Mouse (Mus musculus): ENCODE results near the gene Adamtsl3.
A peak's percentile ranks its signal among the peaks of the same experiment; 100 is the strongest.

Adamtsl3 gene

DNA sequence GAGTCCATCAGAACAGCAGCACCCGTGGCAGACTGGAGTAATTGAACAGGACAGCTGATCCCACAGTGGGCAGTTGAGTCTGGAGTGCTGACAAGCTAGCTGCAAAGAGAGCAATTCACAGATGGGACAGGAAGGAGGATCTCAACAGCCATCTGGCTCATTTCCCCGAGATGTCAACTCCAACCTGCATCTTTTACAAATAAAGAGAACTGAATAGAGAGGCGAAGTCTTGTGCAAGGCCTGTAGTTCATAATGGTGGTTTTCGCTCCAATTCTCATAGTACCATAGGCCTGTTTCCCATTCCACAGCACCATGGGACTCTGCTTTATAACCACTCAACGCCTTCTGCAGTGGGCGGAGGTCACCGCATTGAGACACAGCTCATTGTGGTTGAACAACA lies 195.9 kb downstream of the Adamtsl3 start:
- DNase-seq, result peak; percentile 69

DNA sequence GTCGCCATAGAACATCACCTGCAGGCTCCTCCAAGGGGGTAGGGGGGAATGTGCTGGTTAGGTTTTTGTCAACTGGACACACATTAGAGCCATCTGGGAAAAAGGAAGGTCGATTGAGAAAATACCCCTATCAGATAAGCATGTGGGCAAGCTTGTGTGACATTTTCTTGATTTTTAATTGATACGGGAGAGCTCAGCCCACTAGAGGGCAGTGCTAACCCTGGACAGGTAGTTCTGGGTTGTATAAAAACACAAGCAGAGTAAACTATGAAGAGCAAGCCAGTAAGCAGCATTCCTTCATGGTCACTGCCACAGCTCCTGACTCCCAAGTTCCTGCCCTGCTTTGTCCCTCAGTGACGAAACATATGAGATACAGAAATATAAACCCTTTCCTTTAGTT lies 197.7 kb downstream of the Adamtsl3 start:
- peak; percentile 36 to 40 for DNase-seq

DNA sequence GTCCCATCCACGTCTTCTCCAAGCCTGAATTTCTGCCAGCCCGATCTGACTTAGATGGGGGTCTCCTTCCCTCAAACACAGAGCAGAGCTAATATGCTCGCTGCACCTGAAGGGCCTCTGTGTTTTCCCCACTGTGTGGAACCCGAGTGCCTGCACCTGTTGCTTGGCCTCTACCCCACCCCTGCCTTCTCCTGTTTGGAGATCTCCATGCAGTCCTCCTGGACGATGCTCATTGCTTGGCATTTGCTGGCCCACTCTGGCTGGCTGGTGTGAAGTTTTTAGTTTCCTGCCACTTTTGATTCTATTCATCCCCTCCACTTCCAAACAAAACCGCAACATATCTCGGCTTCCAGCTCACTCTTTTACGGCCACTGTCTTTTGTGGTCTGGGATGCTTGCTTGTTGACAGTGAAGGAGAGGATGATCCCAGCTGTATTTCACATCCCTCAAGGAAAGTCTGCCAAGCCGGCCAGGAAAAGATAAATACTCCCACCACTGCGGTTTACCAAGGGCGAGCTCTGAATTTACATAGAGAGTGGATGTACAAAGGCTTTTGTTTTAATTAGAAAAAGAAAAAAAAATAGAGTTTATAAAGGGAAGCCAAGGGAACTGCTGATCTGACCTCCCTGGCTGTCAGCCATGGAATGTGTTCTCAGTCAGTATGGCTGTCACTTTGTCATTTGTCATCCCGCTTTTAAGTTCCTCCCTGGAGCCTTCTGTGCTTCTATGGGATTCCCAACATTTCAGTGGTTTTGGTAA lies 198.4 kb downstream of the Adamtsl3 start:
- peak; percentile 16 to 21 for DNase-seq

DNA sequence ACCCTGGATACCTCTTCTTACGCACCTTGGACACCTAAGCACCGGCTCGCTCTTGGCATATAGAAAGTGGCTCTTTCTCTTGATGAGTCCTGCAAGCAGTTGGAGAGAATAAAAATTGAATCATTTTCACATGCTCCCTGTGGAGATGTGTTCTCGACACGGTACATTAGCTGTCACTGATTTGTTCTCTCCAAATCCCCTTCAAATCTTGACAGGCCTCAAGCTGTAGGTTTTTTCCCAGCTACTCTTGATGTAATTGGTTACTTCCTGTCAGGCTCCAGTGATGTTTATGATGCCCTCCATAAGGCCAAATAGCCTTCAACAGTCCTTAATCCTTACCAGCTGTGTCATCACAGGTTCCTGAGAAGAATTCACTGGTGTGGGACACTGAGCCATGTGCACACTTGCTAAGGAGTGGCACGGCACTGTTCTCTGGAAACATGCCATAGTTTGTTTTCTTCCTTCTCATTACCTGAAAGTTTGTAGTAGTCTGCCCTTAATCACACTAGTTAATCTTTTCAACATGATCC lies 209.0 kb downstream of the Adamtsl3 start:
- DNase-seq, result no peak

DNA sequence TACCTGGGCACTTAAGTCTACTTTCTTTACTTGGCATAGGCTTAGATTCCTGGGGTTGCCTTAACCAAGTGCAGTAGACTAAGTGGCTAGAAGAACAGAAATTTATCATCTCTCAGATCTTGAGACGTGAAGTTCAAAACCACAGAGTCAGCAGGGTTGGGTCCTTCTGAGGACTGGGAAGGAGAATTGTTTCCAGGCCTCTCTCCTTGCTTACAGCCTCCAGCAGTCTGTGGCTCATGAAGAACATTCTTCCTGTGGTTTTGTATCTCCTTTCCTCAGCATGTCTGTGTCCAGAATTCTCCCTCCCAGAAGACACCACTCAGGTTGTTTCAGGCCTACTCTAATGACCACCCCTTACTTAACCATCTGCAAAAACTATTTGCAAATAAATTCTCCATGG lies 216.5 kb downstream of the Adamtsl3 start:
- no peak for DNase-seq

DNA sequence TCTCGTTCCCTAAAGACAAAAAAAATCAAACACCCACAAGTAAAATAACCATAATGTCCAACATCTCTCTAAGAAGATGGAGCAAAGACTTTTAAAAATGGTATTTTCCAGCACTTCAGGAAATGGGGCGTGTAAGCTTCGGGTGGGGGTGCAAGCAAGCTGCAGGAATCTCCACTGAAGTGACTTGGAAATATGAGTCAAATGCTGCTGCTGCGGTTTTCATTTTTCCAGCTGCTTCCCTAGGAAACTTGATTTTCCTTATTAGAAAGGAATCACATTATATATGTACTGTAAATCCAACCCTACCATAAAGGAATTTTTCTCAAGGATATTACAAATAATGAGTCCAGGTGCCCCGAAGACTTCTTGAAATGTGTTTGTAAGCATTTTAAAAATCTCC lies 220.3 kb downstream of the Adamtsl3 start:
- DNase-seq, result no peak

DNA sequence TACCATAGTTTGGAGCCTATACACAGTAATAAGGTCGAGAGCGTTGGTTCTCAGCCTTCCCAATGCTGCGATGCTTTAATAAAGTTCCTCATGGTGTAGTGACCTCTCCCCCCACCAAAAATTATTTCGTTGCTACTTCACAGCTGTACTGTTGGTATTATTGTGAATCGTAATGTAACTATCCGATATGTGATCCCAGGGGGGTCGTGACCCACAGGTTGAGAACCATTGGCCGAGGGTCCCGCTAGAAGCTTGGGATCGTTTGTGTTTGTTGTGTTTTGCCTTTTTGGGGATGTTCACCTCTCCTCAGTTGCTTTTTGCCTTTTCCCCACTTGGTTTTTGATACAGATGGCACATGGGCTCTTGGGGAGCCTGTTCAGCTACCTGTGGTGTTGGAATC lies 220.9 kb downstream of the Adamtsl3 start:
- no peak for DNase-seq

DNA sequence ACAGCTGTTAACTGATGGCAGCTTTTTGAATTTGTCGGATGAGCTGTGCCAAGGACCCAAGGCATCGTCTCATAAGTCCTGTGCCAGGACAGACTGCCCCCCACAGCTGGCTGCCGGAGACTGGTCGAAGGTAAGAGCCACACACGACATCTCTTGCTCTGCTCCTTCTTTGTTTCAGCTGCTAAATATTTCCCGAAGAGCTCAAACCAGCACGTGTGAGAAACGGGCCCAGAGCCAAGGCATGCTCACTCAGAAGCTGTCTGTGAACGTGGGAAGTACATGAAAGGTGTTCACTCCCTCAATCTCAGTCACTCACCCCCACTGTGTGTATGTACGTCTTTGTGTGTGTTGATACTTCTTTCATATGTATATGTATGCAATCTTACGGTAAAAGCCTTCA lies 221.6 kb downstream of the Adamtsl3 start:
- peak; percentile 36 to 53 for DNase-seq

DNA sequence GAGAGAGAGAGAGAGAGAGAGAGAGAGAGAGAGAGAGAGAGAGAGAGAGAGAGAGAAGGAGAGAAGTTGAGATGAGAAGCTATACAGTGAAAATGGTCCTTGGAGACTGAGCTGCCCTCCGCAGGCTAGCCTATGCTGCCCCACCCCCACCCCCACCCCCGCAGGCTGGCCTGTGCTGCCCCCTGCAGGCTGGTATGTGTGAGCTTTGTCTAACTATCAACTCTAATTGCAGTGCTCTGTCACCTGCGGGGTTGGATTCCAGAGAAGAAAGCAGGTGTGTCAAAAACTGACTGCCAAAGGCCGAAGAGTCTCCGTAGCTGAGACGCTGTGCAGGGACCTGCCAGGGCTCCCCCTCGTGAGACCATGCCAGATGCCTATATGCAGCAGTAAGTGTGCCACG lies 231.2 kb downstream of the Adamtsl3 start:
- no peak for DNase-seq

DNA sequence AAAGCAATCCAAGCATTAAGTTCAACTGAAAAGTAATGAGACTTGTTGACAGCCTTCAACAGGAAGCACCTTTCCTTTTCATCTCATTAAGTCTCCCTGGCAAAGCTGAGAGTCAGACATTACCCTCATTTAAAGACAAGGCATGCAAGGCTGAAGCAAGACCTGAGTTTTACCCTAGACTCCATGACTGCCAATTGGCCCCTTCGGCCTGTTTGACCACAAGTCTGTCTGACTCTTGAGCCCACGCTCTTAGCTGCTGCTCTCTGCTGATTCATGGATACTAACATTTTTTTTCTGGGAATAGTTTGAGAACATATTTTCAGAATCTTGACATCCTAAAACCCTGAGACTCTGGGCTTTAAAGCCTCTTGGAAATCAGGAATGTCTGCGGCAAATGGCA lies 232.3 kb downstream of the Adamtsl3 start:
- no peak for DNase-seq

DNA sequence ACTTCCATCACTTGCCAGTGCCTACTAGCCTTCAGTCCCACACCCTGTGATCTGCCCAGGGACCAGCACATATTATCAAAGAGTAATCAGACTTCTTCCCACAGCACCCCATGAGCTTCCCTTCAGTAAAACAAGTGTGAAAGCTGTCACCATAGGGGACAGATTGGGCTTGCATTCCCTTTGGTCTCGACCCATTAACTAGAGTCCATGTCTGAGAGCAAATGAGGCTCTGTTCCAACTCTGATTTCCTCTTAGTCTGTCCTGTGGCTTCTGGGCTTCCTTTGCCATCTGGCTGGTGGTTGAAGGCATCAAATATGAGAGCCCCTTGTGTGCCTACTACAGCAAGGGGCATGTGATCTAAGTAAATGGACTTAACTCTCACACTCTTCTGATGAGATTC lies 237.5 kb downstream of the Adamtsl3 start:
- peak; percentile 51 to 57 for DNase-seq

DNA sequence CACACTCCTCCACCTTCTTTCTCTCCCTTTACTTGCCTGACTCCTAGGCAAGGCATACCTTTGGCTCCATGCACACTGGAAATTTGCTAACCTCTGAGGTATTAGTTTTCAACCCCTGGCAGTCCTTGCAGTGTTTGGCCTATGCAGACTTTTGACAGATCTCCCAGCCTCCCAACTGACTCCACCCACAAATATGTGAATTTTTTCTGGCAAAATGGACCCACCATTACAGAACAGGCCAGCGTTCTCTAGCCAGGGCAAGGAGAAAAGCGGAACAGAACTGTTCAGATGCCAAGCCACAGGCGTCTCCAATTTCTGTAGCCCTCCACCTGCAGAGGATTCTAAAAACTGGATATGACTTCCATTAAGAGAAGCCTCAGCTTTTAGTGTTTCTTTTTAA lies 244.5 kb downstream of the Adamtsl3 start:
- DNase-seq, result no peak

DNA sequence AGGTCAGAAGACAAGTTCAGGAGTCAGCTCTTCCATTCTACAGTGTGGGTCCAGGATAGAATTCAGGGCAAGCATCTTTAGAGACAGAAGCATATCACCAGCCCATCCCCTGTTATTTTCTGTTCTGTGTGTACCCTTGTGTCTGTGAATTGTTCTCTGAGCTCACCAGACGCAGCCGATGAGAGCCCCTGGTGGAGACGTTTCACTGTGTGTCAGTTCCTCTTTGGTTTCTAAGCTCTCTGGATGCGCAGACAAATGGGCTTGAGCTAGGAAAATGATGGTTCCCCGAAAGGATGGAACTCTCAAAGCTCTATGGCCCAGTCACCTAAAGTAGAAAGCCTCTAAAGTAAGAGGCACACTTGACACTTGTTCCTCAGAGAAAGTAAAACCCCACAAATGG lies 246.3 kb downstream of the Adamtsl3 start:
- DNase-seq, result no peak

DNA sequence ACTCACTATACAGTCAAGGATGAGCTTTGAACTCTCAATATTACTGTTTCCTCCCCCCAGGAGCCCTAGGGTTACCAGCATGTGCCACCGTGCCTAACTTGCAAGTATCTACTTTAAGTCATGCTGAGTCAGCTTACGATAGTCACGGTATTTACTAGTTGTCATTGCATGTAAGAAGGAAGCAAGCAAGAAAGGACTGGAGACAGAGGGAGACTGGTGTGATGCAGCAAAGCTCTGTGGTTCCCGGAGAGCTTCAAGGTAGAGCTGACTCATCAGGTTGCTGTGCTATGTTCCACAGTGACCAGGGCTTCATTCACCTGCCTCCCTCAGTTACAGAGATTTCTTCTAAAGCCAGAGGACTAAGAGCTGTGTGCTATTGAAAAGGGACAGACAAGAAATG lies 247.0 kb downstream of the Adamtsl3 start:
- no peak for DNase-seq

DNA sequence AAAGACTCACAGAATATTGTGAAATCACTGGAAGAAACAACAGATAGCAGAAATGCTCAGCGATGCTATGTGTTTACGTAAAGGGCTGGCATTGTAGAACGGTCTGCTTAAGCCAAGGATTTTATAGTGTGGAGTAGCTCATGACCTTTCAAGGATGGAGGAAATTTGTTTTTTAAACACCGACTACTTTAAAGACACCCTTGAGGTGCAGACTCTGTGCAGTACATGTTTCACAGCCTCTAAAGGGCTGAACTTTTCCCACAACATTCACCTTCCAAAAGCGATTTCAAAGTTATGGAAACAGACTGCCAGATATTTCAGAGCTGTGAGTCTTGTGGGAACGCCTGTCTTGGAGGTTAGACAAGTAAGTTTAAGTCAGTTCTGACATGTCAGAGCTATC lies 255.4 kb downstream of the Adamtsl3 start:
- no peak for DNase-seq

DNA sequence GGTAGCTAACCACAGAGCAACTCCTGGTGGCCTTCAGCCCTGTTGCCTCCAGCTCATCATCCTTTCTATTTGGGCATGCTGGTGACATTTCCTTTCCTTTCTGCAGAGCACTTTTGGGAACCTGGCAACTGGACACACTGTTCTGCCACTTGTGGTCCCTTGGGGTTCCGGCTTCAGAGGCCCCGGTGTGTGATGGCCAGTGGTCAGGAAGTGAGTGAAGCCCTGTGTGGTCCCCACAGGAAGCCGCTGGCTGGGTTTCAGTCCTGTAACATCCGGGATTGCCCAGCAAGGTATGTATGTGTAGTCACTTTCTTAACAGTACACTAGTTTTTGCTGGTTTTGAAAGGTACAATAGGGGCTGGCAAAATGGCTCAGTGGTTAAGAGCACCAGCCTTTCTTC lies 266.5 kb downstream of the Adamtsl3 start:
- DNase-seq, result no peak

DNA sequence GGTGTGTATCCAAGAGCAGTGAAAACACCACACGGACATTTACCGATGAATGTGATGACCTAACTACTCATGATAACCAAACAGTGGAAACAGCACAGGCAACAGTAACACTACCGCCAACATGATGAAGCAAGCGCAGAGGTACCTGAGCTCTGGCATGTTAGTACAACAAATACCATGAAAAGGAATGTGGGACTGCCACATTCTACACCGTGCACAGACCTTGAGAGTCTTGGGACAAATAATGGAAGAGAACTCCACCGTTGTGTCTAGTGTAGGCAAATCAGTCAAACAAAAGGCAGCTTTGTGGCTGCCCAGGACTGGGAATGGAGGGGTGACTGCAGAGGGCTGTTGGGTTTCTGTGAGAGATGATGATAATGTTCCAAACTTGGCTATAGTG lies 269.9 kb downstream of the Adamtsl3 start:
- DNase-seq, result no peak

DNA sequence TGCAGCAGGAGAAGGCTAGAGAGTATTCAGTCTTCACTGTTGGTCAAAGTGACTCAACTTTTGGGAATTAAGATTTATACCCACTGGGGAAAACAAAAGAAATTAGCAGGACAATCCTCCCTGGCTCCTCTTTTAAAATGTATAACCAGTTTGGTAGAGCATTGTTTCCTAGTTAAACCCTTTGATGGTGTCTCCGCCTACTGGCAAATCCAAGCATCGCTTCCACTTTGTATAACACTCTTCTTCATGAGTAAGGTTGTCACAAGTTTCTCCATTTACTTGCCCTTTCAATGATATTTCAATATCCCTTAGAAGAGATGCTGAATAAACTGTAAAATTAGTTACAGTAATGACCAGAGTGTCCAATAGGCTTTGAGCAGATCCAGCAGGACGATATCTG lies 274.1 kb downstream of the Adamtsl3 start:
- DNase-seq, result peak; percentile 48 to 51

DNA sequence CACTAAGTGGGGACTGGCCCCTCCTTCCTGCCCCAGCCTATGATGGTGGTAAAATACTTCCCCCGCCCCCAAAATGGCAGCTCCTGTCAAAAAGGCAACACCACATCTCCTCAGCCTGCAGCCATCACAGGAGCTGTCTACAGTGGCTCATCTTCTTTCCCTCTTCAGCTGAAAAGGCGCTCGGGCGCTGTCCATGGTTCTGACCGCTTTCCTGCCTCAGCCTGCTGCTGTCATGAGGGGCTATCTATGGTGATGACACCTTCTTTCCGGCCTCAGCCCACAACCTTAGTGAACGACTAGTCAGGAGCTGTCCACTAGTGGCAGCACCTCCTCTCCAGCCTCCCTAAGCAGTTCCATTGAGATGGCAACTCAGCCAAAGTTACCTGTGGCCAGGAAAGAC lies 289.8 kb downstream of the Adamtsl3 start:
- DNase-seq, result peak; percentile 10 to 18

DNA sequence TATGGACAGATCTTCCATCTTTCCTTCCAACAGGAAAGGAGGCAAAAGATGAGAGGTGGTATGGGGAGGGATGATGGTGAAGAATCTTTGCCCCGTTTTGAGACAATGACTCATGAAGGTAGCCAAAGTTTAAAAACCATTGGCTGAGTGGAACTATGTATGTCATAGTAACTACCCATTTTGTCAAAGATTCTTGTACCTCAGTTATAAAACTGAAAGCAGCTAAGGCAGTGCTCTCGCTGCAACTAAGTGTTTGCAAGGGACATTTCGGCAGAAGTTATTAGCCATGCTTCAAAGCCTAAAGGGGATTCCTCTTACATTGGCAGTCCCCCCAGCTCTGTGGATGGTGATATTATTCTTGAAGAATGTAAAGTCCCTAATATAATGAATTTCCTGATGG lies 311.7 kb downstream of the Adamtsl3 start:
- no peak for DNase-seq

DNA sequence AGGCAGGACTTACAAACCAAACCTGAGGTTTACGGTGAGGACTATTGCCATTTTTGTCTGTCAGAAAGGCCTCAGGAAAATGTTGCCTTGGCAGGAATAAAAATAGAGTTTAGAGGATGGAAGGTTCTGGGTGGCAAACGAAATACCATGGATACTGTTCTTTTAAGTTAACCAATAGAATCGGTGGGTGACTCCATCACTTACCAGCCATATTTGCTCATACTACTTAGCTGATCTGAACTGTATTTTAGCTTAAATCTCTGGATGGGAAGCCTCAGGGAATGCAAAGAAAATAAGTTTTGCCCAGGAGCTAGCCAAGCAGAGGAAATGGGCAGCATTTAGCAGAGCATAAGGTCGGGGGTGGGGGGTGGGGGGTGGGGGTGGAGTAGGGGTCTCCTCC lies 312.4 kb downstream of the Adamtsl3 start:
- DNase-seq, result no peak

DNA sequence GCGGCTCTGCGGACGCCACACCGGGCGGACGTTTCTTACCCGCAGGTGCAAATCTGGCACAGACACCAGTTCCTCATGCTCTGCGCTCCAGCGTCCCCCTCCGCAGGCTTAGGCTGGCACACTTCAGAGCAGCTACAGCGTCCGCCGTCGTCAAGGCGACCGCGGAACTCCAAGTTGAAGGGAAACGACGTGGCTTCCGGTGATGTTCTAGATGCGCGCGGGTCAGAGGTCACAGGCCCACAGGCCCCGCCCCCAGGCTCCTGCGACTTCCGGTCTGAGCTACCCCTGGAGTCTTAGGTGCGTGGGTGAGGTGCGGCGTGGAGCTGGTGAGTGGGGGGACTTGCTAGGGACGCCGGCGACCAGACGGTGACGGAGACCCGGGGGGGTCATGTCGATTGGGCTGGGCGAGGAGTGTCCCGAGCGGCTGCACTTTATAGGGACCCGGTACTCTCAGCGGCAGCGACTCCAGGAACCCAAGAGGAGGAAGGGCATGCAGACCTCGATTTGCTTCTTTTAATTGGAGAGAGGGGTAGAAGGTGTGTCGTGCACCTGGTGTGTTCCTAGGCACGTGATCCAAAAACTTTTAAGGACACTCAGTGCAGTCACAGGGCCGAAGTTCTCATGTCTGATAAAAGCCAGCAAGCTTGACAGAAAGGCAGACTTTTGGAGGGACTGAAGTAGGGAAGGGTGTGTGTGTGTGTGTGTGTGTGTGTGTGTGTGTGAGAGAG lies 313.0 kb downstream of the Adamtsl3 start, which contains the start of the genes Saxo2 and Efl1:
Saxo2 (minus strand) TSS at position 176 of the 728 bp plus-strand sequence.
Efl1 (plus strand) TSS at position 262 of the 728 bp plus-strand sequence.
- peak; percentile 98 to 99 for DNase-seq

DNA sequence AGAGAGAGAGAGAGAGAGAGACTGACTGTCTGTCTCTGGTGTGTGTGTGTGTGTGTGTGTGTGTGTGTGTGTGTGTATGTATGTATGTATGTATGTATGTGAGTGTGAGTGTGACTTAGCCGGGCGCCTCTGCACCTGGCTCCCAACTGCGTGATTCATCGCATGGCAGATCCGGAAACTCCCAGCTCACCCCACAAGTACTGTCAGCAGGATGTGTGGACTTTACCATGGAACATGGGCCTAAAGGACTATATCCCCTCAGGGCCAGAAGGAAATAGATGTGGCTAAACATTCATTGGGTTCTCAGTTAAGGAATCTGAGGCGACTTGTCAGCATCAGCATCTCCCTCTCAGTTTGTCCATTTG lies 313.6 kb downstream of the Adamtsl3 start:
- DNase-seq, result peak in 1 of 2 experiments; percentile 11

Measured in cerebellum, postnatal 10 days (tissue).